Mouse (Mus musculus) left cerebral cortex, adult 9 months (tissue): Measurements from ENCODE around the gene Epyc.

Experiments
- DNase-seq, 2 experiments: peaks; one replicate each; pipeline ENCODE4 v3.0.0; 2022; ENCODE audit warnings: low spot score in 2 of 2

The Epyc gene

GRCm38 (mm10) chr10:97643768-97644167 is at the start of gene Epyc:
Gene Epyc (plus strand): TSS chr10:97644068.
- no peak for DNase-seq

- no peak for DNase-seq
Measured at GRCm38 (mm10) chr10:97595680-97596079, 48.2 kb upstream of the Epyc start.

GRCm38 (mm10) chr10:97601744-97602143 is 42.1 kb upstream of the Epyc start:
- no peak for DNase-seq

GRCm38 (mm10) chr10:97603256-97603655 is 40.6 kb upstream of the Epyc start:
- no peak for DNase-seq

GRCm38 (mm10) chr10:97606579-97606978 is 37.3 kb upstream of the Epyc start, which contains the start of gene Kera:
Gene Kera (plus strand): TSS chr10:97606879.
- no peak for DNase-seq

GRCm38 (mm10) chr10:97622328-97622727 is 21.5 kb upstream of the Epyc start:
- DNase-seq = no peak

- no peak for DNase-seq
Measured at GRCm38 (mm10) chr10:97624381-97624780, 19.5 kb upstream of the Epyc start.

- DNase-seq = no peak
Measured at GRCm38 (mm10) chr10:97625116-97625515, 18.8 kb upstream of the Epyc start.

- no peak for DNase-seq
Measured at GRCm38 (mm10) chr10:97626543-97626942, 17.3 kb upstream of the Epyc start.

- no peak for DNase-seq
Measured at GRCm38 (mm10) chr10:97631061-97631460, 12.8 kb upstream of the Epyc start.

- DNase-seq = no peak
Measured at GRCm38 (mm10) chr10:97641926-97642325, 1.9 kb upstream of the Epyc start.

GRCm38 (mm10) chr10:97650334-97650733 is 6.5 kb downstream of the Epyc start:
- DNase-seq = no peak

- no peak for DNase-seq
Measured at GRCm38 (mm10) chr10:97659489-97659888, 15.6 kb downstream of the Epyc start.

GRCm38 (mm10) chr10:97668656-97669055 is 24.8 kb downstream of the Epyc start:
- no peak for DNase-seq

GRCm38 (mm10) chr10:97670202-97670601 is 26.3 kb downstream of the Epyc start:
- peak in 1 of 2 experiments; percentile 5 for DNase-seq

GRCm38 (mm10) chr10:97673239-97673638 is 29.4 kb downstream of the Epyc start:
- no peak for DNase-seq

- no peak for DNase-seq
Measured at GRCm38 (mm10) chr10:97682981-97683380, 39.1 kb downstream of the Epyc start.

GRCm38 (mm10) chr10:97687198-97687597 is 43.3 kb downstream of the Epyc start:
- DNase-seq = no peak

- no peak for DNase-seq
Measured at GRCm38 (mm10) chr10:97689425-97689824, 45.6 kb downstream of the Epyc start.

- no peak for DNase-seq
Measured at GRCm38 (mm10) chr10:97692913-97693312, 49.0 kb downstream of the Epyc start, which contains the start of gene Ccer1. Gene Ccer1 (plus strand): TSS chr10:97693059.

- DNase-seq = no peak
Measured at GRCm38 (mm10) chr10:97693398-97694135, 49.7 kb downstream of the Epyc start.

- DNase-seq = no peak
Measured at GRCm38 (mm10) chr10:97702321-97702720, 58.5 kb downstream of the Epyc start.

- peak in 1 of 2 experiments; percentile 24 for DNase-seq
Measured at GRCm38 (mm10) chr10:97704562-97704961, 60.7 kb downstream of the Epyc start.

GRCm38 (mm10) chr10:97712687-97713086 is 68.8 kb downstream of the Epyc start:
- DNase-seq = peak in 1 of 2 experiments; percentile 32
